Mouse (Mus musculus): ENCODE results near the gene Dusp5.

- TF ChIP-seq CTCF (IDR thresholded peaks at IDR 0.05; ENCODE audit: low read depth, low read length) (no peak), POLR2A (IDR thresholded peaks at IDR 0.05; ENCODE audit: borderline replicate concordance, low read depth, low read length) (no peak)
Observed at GRCm38 (mm10) chr19:53511244-53511934, 17.5 kb upstream of the Dusp5 start.
